Mouse (Mus musculus): Measurements from ENCODE around the gene Eps15l1. TPM values are rescaled to one million over a fixed set of nuclear protein-coding genes. Genes with fewer than 3 reads are reported as not detected.

Gene Eps15l1
- 100 to 1,000 TPM; 105 to 109 TPM for total RNA-seq (2023)

GRCm38 (mm10) chr8:72421362-72422335 is at the start of gene Eps15l1:
Eps15l1 (minus strand) TSS chr8:72421460.

GRCm38 (mm10) chr8:72443338-72443993 is 22.2 kb upstream of the Eps15l1 start, which contains the start of the genes Calr3 and 1700030K09Rik:
Calr3 (minus strand) TSS chr8:72443870.
1700030K09Rik (plus strand) TSS chr8:72443880.

DNA sequence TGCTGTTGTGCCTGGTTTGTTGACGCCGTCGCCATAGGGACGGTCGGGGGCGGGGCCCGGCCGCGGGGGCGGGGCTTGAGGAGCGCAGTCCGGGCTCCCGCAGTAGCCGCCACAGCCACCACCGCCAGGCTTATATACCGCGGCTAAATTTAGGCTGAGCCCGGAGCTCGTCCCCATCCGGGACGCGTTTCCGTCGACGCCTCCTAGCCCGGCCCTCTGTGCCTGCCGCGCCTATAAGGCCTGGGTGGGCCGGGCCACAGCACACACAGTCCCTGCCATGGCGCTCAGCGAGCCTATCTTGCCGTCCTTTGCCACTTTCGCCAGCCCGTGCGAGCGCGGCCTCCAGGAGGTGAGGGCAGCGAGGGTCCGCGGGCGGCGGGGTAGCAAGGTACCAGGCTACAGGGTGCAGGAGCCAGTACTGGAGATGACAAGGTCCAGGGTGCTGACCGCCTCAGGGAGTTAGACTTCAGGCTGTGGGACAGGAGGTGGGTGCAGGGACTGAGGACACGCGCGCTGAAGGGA is 102.4 kb downstream of the Eps15l1 start, which contains the start of gene Klf2:
Gene Klf2 (plus strand): TSS at position 233 of the 522 bp plus-strand sequence.

GRCm38 (mm10) chr8:72305210-72305905 is 115.9 kb downstream of the Eps15l1 start, which contains the start of gene Gm10282:
Gm10282 (minus strand) TSS chr8:72305260.

Other genes starting within 250 kb of the Eps15l1 start
- 1 to 10 TPM; 2.5 to 4.1 TPM for gene Hsh2d, start 231.8 kb downstream of the Eps15l1 start, total RNA-seq (2023)
- gene Cib3, start 208.6 kb downstream of the Eps15l1 start, total RNA-seq (2023) = under 1 TPM; 0.43 to 0.47 TPM
- gene Gm11034, start 207.8 kb downstream of the Eps15l1 start, total RNA-seq (2023) = not detected
- 10 to 100 TPM; 80.8 to 88.5 TPM for gene Fam32a, start 201.7 kb downstream of the Eps15l1 start, total RNA-seq (2023)
- gene Ap1m1, start 181.4 kb downstream of the Eps15l1 start, total RNA-seq (2023) = 100 to 1,000 TPM; 127 to 134 TPM
- 1 to 10 TPM; 6.0 to 6.2 TPM for gene Gm10282, start 116.2 kb downstream of the Eps15l1 start, total RNA-seq (2023)
- gene Klf2, start 102.4 kb downstream of the Eps15l1 start, total RNA-seq (2023) = 1,000 to 10,000 TPM; 1,898 to 2,084 TPM
- gene Calr3, start 22.4 kb upstream of the Eps15l1 start, total RNA-seq (2023) = not detected
- gene 1700030K09Rik, start 22.4 kb upstream of the Eps15l1 start, total RNA-seq (2023) = 1 to 10 TPM; 3.9 to 5.3 TPM
- 10 to 100 TPM; 74.3 to 77.6 TPM for gene Cherp, start 53.8 kb upstream of the Eps15l1 start, total RNA-seq (2023)
- gene Slc35e1, start 71.2 kb upstream of the Eps15l1 start, total RNA-seq (2023) = 10 to 100 TPM; 49.6 to 56.4 TPM
- gene Med26, start 126.8 kb upstream of the Eps15l1 start, total RNA-seq (2023) = 10 to 100 TPM; 12.1 to 13.4 TPM
- 100 to 1,000 TPM; 104 to 112 TPM for gene Smim7, start 149.6 kb upstream of the Eps15l1 start, total RNA-seq (2023)
- gene Tmem38a, start 150.6 kb upstream of the Eps15l1 start, total RNA-seq (2023) = 1 to 10 TPM; 4.4 to 4.5 TPM
- gene Nwd1, start 225.3 kb upstream of the Eps15l1 start, total RNA-seq (2023) = not detected

Measured in monocyte, adult 59 days (primary cell).